ENCODE assay signal across 22 mouse cellular contexts in genomic region chr7:36476434-36476833, GRCm38 (mm10).
DNase-seq lines count a peak whose midpoint lies in the region; ATAC-seq and TF ChIP-seq lines count a peak whose summit lies in the region.
"Had no signal": no experiment of that assay in that cellular context is flagged by ENCODE, and none has a peak within 500 bp of the region (broad histone marks: within the 10 kb centered on the region; RNA-seq: fewer than 3 reads in every experiment).

No protein-coding gene starts in this region.

- peak overlapping the region; percentile 76 for H3K27ac ChIP-seq in hindbrain, embryonic 13.5 days
- no peak overlapping the region for H3K27ac ChIP-seq in hindbrain, embryonic 12.5 days
- H3K27ac ChIP-seq in midbrain, embryonic 15.5 days = peak overlapping the region; percentile 36; the same call in 1 of the 2 replicates
- no peak overlapping the region for H3K27ac ChIP-seq in midbrain, embryonic 10.5 days (replicated peaks)
- H3K27ac ChIP-seq in forebrain, postnatal 0 days (ENCODE audit: low read depth, low read length) = peak overlapping the region; percentile 66; the same call in 1 of the 2 replicates
- H3K27ac ChIP-seq in intestine, postnatal 0 days (ENCODE audit: low read depth, low read length) = no peak overlapping the region
- H3K27ac ChIP-seq: embryonic facial prominence, embryonic 15.5 days; heart, embryonic 10.5 days; liver, embryonic 12.5 days had no signal

- H3K4me1 ChIP-seq in hindbrain, embryonic 13.5 days (replicated peaks) = peaks cover 30% of the 10 kb centered on the region
- H3K4me1 ChIP-seq in hindbrain, embryonic 12.5 days = peaks cover 2% of the 10 kb centered on the region; the same call in 1 of the 2 replicates
- H3K4me1 ChIP-seq in midbrain, embryonic 15.5 days = peaks cover 5% of the 10 kb centered on the region
- H3K4me1 ChIP-seq in midbrain, embryonic 10.5 days = no peaks in the 10 kb centered on the region
- peaks cover 5% of the 10 kb centered on the region; the same call in 1 of the 2 replicates for H3K4me1 ChIP-seq in forebrain, postnatal 0 days (ENCODE audit: insufficient read depth)
- H3K4me1 ChIP-seq in intestine, postnatal 0 days (replicated peaks; ENCODE audit: control insufficient read depth, insufficient read depth, low read length) = no peaks in the 10 kb centered on the region
- H3K4me1 ChIP-seq: embryonic facial prominence, embryonic 15.5 days; heart, embryonic 10.5 days; liver, embryonic 12.5 days had no signal

- H3K4me3 ChIP-seq in hindbrain, embryonic 13.5 days = 0 out of 2 replicates have a peak overlapping the region, but pooled peaks have one; percentile 12
- no peak overlapping the region for H3K4me3 ChIP-seq in hindbrain, embryonic 12.5 days
- no peak overlapping the region for H3K4me3 ChIP-seq in midbrain, embryonic 15.5 days
- H3K4me3 ChIP-seq in midbrain, embryonic 10.5 days = no peak overlapping the region
- H3K4me3 ChIP-seq in forebrain, postnatal 0 days (ENCODE audit: low read depth, low read length) = peak overlapping the region; percentile 33
- H3K4me3 ChIP-seq in intestine, postnatal 0 days (ENCODE audit: low read depth, low read length) = no peak overlapping the region
- H3K4me3 ChIP-seq: embryonic facial prominence, embryonic 15.5 days; heart, embryonic 10.5 days; liver, embryonic 12.5 days; myocyte had no signal

- peak overlapping the region; percentile 36; the same call in 1 of the 2 replicates for H3K4me2 ChIP-seq in hindbrain, embryonic 13.5 days
- no peak overlapping the region for H3K4me2 ChIP-seq in hindbrain, embryonic 12.5 days (replicated peaks)
- peak overlapping the region; percentile 24; the same call in 1 of the 2 replicates for H3K4me2 ChIP-seq in midbrain, embryonic 15.5 days
- peak overlapping the region; percentile 48 for H3K4me2 ChIP-seq in forebrain, postnatal 0 days (ENCODE audit: low read depth)
- no peak overlapping the region for H3K4me2 ChIP-seq in intestine, postnatal 0 days (replicated peaks; ENCODE audit: low read depth)
- H3K4me2 ChIP-seq: embryonic facial prominence, embryonic 15.5 days; liver, embryonic 12.5 days; lung, embryonic 14.5 days had no signal

- TF ChIP-seq CTCF in brain, embryonic 14.5 days (IDR thresholded peaks at IDR 0.05; ENCODE audit: borderline replicate concordance, extremely low read depth, insufficient read depth, insufficient read length) = no peak
- TF ChIP-seq CTCF in forebrain, postnatal 0 days (IDR thresholded peaks at IDR 0.05; ENCODE audit: low read depth) = no peak
- no peak for TF ChIP-seq CTCF in intestine, postnatal 0 days (IDR thresholded peaks at IDR 0.05; ENCODE audit: low read depth)

- no peaks in the 10 kb centered on the region for H3K36me3 ChIP-seq in hindbrain, embryonic 13.5 days
- no peaks in the 10 kb centered on the region for H3K36me3 ChIP-seq in hindbrain, embryonic 12.5 days
- H3K36me3 ChIP-seq in midbrain, embryonic 15.5 days (replicated peaks) = no peaks in the 10 kb centered on the region
- H3K36me3 ChIP-seq in midbrain, embryonic 10.5 days = no peaks in the 10 kb centered on the region
- H3K36me3 ChIP-seq in forebrain, postnatal 0 days (ENCODE audit: insufficient read depth) = no peaks in the 10 kb centered on the region
- H3K36me3 ChIP-seq in intestine, postnatal 0 days (ENCODE audit: control insufficient read depth, insufficient read depth) = no peaks in the 10 kb centered on the region
- H3K36me3 ChIP-seq: embryonic facial prominence, embryonic 15.5 days; G1E; heart, embryonic 10.5 days; liver, embryonic 12.5 days had no signal

- no peak for DNase-seq in midbrain, embryonic 10.5 days (ENCODE audit: low spot score)
- peak; percentile 73 for DNase-seq in brain, embryonic 14.5 days (ENCODE audit: low read depth)
- peak; percentile 73 for DNase-seq in forebrain, postnatal 0 days
- DNase-seq in heart, postnatal 14 days = no peak
- DNase-seq: adrenal gland, postnatal 14 days; cerebellum, adult 11-12 months; cerebellum, postnatal 25 days; kidney, adult 8-10 months; kidney, postnatal 14 days; lung, embryonic 14.5 days; lung, postnatal 36 days; spleen, adult 18-20 months; thymus, postnatal 36 days had no signal

- WGBS in hindbrain, embryonic 13.5 days = 81% methylated on average over 4 of the region's 4 CpGs
- WGBS in hindbrain, embryonic 12.5 days = 73% methylated on average over 4 of the region's 4 CpGs
- WGBS in midbrain, embryonic 15.5 days = 73% methylated on average over 4 of the region's 4 CpGs
- WGBS in midbrain, embryonic 10.5 days = 94% methylated on average over 4 of the region's 4 CpGs
- 24% methylated on average over 4 of the region's 4 CpGs for WGBS in forebrain, postnatal 0 days
- 93% methylated on average over 4 of the region's 4 CpGs for WGBS in intestine, postnatal 0 days

- TF ChIP-seq POLR2A in brain, embryonic 14.5 days (IDR thresholded peaks at IDR 0.05; ENCODE audit: borderline replicate concordance, extremely low read depth, insufficient read depth, insufficient read length, poor library complexity, severe bottlenecking) = no peak

- H3K9me3 ChIP-seq in hindbrain, embryonic 13.5 days = no peaks in the 10 kb centered on the region
- H3K9me3 ChIP-seq in hindbrain, embryonic 12.5 days (replicated peaks) = no peaks in the 10 kb centered on the region
- H3K9me3 ChIP-seq in midbrain, embryonic 15.5 days = no peaks in the 10 kb centered on the region
- no peaks in the 10 kb centered on the region for H3K9me3 ChIP-seq in midbrain, embryonic 10.5 days (replicated peaks)
- H3K9me3 ChIP-seq in forebrain, postnatal 0 days (ENCODE audit: low read length) = no peaks in the 10 kb centered on the region
- H3K9me3 ChIP-seq in intestine, postnatal 0 days (ENCODE audit: control insufficient read depth) = no peaks in the 10 kb centered on the region
- H3K9me3 ChIP-seq: embryonic facial prominence, embryonic 15.5 days; heart, embryonic 10.5 days; liver, embryonic 12.5 days had no signal

- no peak for ATAC-seq in hindbrain, embryonic 13.5 days (ENCODE audit: low FRiP score)
- no peak for ATAC-seq in hindbrain, embryonic 12.5 days (ENCODE audit: low FRiP score)
- ATAC-seq in midbrain, embryonic 15.5 days (replicated peaks) = no peak; the same call in 1 of the 2 replicates
- ATAC-seq in forebrain, postnatal 0 days = peak; percentile 66
- ATAC-seq in intestine, postnatal 0 days = no peak
- ATAC-seq: liver, embryonic 12.5 days had no signal

- intact Hi-C loops in heart, postnatal 14 days (cut with DNase I) = no loop called here

- H3K27me3 ChIP-seq in hindbrain, embryonic 13.5 days = no peaks in the 10 kb centered on the region
- no peaks in the 10 kb centered on the region for H3K27me3 ChIP-seq in hindbrain, embryonic 12.5 days
- H3K27me3 ChIP-seq in midbrain, embryonic 15.5 days (replicated peaks) = no peaks in the 10 kb centered on the region
- H3K27me3 ChIP-seq in midbrain, embryonic 10.5 days (ENCODE audit: low read depth, poor library complexity, severe bottlenecking) = no peaks in the 10 kb centered on the region
- H3K27me3 ChIP-seq in forebrain, postnatal 0 days (ENCODE audit: insufficient read depth, low read length) = no peaks in the 10 kb centered on the region
- no peaks in the 10 kb centered on the region for H3K27me3 ChIP-seq in intestine, postnatal 0 days (replicated peaks; ENCODE audit: control insufficient read depth, insufficient read depth, low read length)
- H3K27me3 ChIP-seq: embryonic facial prominence, embryonic 15.5 days; liver, embryonic 12.5 days had no signal

- H3K9ac ChIP-seq in hindbrain, embryonic 13.5 days = no peak overlapping the region
- H3K9ac ChIP-seq in hindbrain, embryonic 12.5 days = no peak overlapping the region
- no peak overlapping the region for H3K9ac ChIP-seq in midbrain, embryonic 15.5 days
- H3K9ac ChIP-seq in forebrain, postnatal 0 days = peak overlapping the region; percentile 47
- H3K9ac ChIP-seq in intestine, postnatal 0 days (ENCODE audit: low read depth, low read length) = no peak overlapping the region
- H3K9ac ChIP-seq: embryonic facial prominence, embryonic 15.5 days; liver, embryonic 12.5 days; lung, embryonic 14.5 days had no signal

Comparison
In these comparisons a context has a peak if more than half of its experiments do, and no peak if none do; other contexts are left out.
1. H3K27ac ChIP-seq: peak in hindbrain, embryonic 13.5 days (single experiment), midbrain, embryonic 15.5 days (single experiment) and forebrain, postnatal 0 days (single experiment); none in hindbrain, embryonic 12.5 days (single experiment), midbrain, embryonic 10.5 days (single experiment) and intestine, postnatal 0 days (single experiment).
2. H3K4me2 ChIP-seq: peak in hindbrain, embryonic 13.5 days (single experiment), midbrain, embryonic 15.5 days (single experiment) and forebrain, postnatal 0 days (single experiment); none in hindbrain, embryonic 12.5 days (single experiment) and intestine, postnatal 0 days (single experiment).
3. H3K4me3 ChIP-seq: peak in hindbrain, embryonic 13.5 days (single experiment) and forebrain, postnatal 0 days (single experiment); none in hindbrain, embryonic 12.5 days (single experiment), midbrain, embryonic 15.5 days (single experiment), midbrain, embryonic 10.5 days (single experiment) and intestine, postnatal 0 days (single experiment).
4. DNase-seq: peak in brain, embryonic 14.5 days (single experiment) and forebrain, postnatal 0 days (single experiment); none in midbrain, embryonic 10.5 days (single experiment) and heart, postnatal 14 days (0 of 2).